Mouse (Mus musculus): Measurements from ENCODE around the gene Adk.

DNA sequence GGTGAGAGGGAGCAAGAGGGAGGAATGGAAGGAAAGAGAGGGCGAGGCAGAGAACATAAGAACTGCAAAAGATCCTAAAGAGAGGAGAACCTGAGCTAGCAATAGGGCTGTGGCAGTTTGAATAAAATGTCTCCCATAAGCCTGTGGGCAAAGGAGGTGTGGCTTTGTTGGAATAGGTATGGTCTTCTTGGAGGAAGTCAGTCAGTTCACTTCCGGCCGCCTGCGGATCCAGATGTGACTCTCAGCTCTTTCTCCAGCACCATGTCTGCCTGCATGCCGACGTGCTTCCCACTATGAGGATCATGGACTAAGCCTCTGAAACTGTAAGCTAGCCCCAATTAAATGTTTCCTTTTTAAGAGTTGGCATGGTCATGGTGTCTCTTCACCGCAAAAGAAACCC lies 428.9 kb downstream of the Adk start, which contains the start of gene Kat6b:
- TF ChIP-seq POLR2A (IDR thresholded peaks at IDR 0.05; ENCODE audit: low read depth, low read length) (peak; percentile 95), HCFC1 (IDR thresholded peaks at IDR 0.05; ENCODE audit: low read depth, low read length) (peak; percentile 60; the same call in 1 of the 2 replicates), USF1 (IDR thresholded peaks at IDR 0.05; ENCODE audit: low read depth, low read length) (no peak), CTCF (conservative IDR thresholded peaks at IDR 0.05 in 1 of 2, IDR thresholded peaks at IDR 0.05 in 1 of 2; ENCODE audit: low read depth in 2 of 2, low read length in 2 of 2) (no peak), MXI1 (IDR thresholded peaks at IDR 0.05; ENCODE audit: low read depth, low read length) (no peak; the same call in 1 of the 2 replicates), RCOR1 (conservative IDR thresholded peaks at IDR 0.05; ENCODE audit: low read depth, low read length) (no peak), MEF2A (IDR thresholded peaks at IDR 0.05; ENCODE audit: borderline replicate concordance, low read depth, low read length) (no peak), EP300 (IDR thresholded peaks at IDR 0.05; ENCODE audit: low read length) (no peak)

All from CH12.LX (cell line).